Mouse (Mus musculus) heart, postnatal 0 days (tissue): ENCODE results near the gene Gm20918. TPM values are rescaled to one million over a fixed set of nuclear protein-coding genes. Genes with fewer than 3 reads are reported as not detected.
"Not testable (repeated sequence)": the region's sequence is repeated elsewhere in the genome, so short reads cannot be mapped to it uniquely, and the experiment has no call there.

Experiments used
- ATAC-seq: fragments of 200-750 bp; cut with Nextera tagmentation; 2 replicates; pipeline ENCODE4 v1.8.0; 2017; ENCODE audit warnings: low read depth, moderate number of reproducible peaks, moderate library complexity; ENCODE audit not compliant: insufficient read depth
- DNase-seq: peaks from one replicate; pipeline ENCODE4 v3.0.0-alpha.2; 2016; ENCODE audit warnings: low spot score
- H3K27ac ChIP-seq: fragments of 300-500 bp; sonication (generic); 2 replicates; pipeline ENCODE4 v1.5.1; 2014; ENCODE audit warnings: low read depth, mild to moderate bottlenecking
- H3K27me3 ChIP-seq: fragments of 300-500 bp; sonication (generic); 2 replicates; pipeline ENCODE4 v1.6.1; 2014; ENCODE audit warnings: low read length, mixed read lengths; ENCODE audit not compliant: control insufficient read depth, insufficient read depth
- H3K36me3 ChIP-seq: fragments of 300-500 bp; sonication (generic); replicated peaks from 2 replicates; pipeline ENCODE4 v1.6.1; 2014; ENCODE audit warnings: low read length, mixed read lengths; ENCODE audit not compliant: control insufficient read depth, insufficient read depth
- H3K4me1 ChIP-seq: fragments of 300-500 bp; sonication (generic); 2 replicates; pipeline ENCODE4 v1.6.1; 2014; ENCODE audit warnings: antibody characterized with exemption; ENCODE audit not compliant: control insufficient read depth, insufficient read depth
- H3K4me2 ChIP-seq: fragments of 300-500 bp; sonication (generic); 2 replicates; pipeline ENCODE4 v1.6.1; 2014; ENCODE audit warnings: low read depth, mild to moderate bottlenecking, low read length, moderate library complexity
- H3K4me3 ChIP-seq: fragments of 300-500 bp; sonication (generic); 2 replicates; pipeline ENCODE4 v1.5.1; 2014; ENCODE audit warnings: low read depth, low read length
- H3K9ac ChIP-seq: fragments of 300-500 bp; sonication (generic); replicated peaks from 2 replicates; pipeline ENCODE4 v1.6.1; 2014; ENCODE audit warnings: low read depth, low read length, mixed read lengths
- H3K9me3 ChIP-seq: fragments of 300-500 bp; sonication (generic); replicated peaks from 2 replicates; pipeline ENCODE4 v1.6.1; 2016; ENCODE audit warnings: low read length; ENCODE audit not compliant: control insufficient read depth
- polyA plus RNA-seq: library from polyadenylated mRNA; unstranded; fragments of >200 nt; fragmentation: Nextera tagmentation; extraction: Ambion mirVana; gene quantifications from 2 replicates; pipeline ENCODE4 v1.2.1, GENCODE M21; 2015
- total RNA-seq: library from RNA; depleted of rRNA; stranded (reverse); fragments of >200 nt; gene quantifications from 2 replicates; pipeline ENCODE4 v1.2.3, GENCODE M21; 2014; ENCODE audit warnings: low replicate concordance; rRNA removed

The Gm20918 gene
- total RNA-seq (not detected in 2 replicates), polyA plus RNA-seq (not detected in 2 replicates)

DNA sequence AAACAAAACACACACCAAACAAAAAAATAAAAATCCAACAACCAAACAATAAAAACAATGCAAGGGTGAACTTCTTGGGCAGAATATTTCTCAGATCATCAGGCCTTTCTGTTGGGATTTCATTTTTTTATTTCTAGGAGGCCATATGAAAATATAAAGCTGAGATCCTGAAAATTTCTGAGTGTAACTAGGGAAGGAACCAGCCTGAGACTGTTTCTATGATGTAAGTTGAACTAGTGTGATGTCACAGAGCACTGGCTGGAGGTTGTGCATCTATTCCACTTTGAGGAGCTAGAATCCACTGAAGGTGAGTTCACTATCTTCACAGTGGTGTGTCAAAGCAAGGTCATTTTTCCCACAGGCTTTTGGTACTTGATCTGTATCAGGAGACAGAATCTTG, at the start of gene Gm20918:
TSS of gene Gm20918 (plus strand) at position 301 of the 400 bp plus-strand sequence.
- ATAC-seq, H3K9ac ChIP-seq, DNase-seq, H3K36me3 ChIP-seq, H3K27me3 ChIP-seq, H3K9me3 ChIP-seq, H3K27ac ChIP-seq, H3K4me1 ChIP-seq, H3K4me3 ChIP-seq, H3K4me2 ChIP-seq: not testable (repeated sequence)

Other genes starting within 250 kb of the Gm20918 start
- gene Gm21820, start 205.5 kb downstream of the Gm20918 start, total RNA-seq: not detected in 2 replicates
- gene Gm21820, start 205.5 kb downstream of the Gm20918 start, polyA plus RNA-seq: not detected in 2 replicates